Mouse (Mus musculus): Measurements from ENCODE around the gene Minos1. TPM values are rescaled to one million over a fixed set of nuclear protein-coding genes. Genes with fewer than 3 reads are reported as not detected.

Gene Minos1
- polyA plus RNA-seq (2021), result 286 TPM

DNA sequence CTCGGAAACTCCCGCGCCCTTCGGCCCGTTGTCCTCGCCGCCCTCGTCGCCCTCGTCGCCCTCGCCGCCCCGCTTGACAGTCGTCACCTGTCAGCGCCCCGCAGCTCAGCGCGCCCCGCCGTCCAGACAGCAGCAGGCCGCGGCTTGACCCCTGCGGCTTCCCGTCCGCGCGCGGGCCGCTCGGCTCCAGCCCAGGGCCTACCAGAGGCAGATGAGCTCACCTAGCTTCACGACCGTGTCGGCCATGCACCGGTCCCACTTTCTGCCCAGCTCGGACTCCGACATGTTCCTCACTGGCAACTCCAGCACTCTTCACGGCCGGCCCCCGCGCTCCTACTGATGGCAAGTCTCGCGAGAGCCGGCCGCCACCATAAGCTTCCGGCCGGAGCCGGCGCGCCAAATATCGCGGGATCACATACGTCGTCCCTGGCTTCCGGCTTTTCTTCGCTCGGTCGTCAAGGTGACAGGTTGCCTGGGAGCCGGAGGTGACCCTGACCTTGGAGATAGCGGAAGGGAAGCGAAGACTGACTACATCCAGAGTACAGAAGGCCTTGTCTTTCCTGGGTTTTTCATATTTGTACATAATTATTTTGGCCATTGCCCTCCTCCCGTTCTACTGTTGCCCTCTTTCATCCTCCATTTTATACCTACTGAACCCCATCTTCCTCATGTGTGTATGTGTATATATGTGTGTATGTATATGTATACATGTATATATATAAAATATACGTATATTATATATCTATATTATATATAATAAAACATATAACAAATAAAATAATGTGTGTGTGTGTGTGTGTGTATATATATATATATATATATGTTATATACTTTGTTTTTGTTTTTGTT, at the start of gene Minos1:
TSS of gene Minos1 (minus strand) at position 413 of the 849 bp plus-strand sequence.
- ATAC-seq (peak; percentile 74), DNase-seq (ENCODE audit: low read depth, low spot score) (peak; percentile 88)
- no peak for TF ChIP-seq CTCF (IDR thresholded peaks at IDR 0.05)
- ChIA-PET CTCF (no interaction called here), POLR2A (interaction anchor here (1.3 kb wide), 2 partner anchors 12 to 29 kb away, joined by 3 read pairs; no protein-coding TSS in a partner anchor)
- in situ Hi-C loops (cut with MboI; ENCODE audit: low pct_unique_long_range_greater_than_20kb), result loop anchor here (25.0 kb wide), 1 partner anchor 1506 kb away; no protein-coding TSS in a partner anchor
- H3K27me3 ChIP-seq, result no peaks in the 10 kb centered on the region

GRCm38 (mm10) chr4:139179731-139180625, 49.1 kb upstream of the Minos1 start:
- ChIA-PET POLR2A (no interaction called here), CTCF (interaction anchor here (1.0 kb wide), 1 partner anchor 17 kb away, joined by 3 read pairs; no protein-coding TSS in a partner anchor)
- in situ Hi-C loops (cut with MboI; ENCODE audit: low pct_unique_long_range_greater_than_20kb), result loop anchor here (5.0 kb wide), 1 partner anchor 88 kb away; the partner anchor contains the start of gene Nbl1
- ATAC-seq, result no peak
- TF ChIP-seq CTCF (IDR thresholded peaks at IDR 0.05), result no peak
- DNase-seq (ENCODE audit: low read depth, low spot score), result no peak
- H3K27me3 ChIP-seq, result no peaks in the 10 kb centered on the region

- CTCF ChIA-PET, result no interaction called here
- no peak for DNase-seq (ENCODE audit: low read depth, low spot score)
- in situ Hi-C loops (cut with MboI; ENCODE audit: low pct_unique_long_range_greater_than_20kb), result no loop called here
- ATAC-seq, result no peak
- H3K27me3 ChIP-seq, result no peaks in the 10 kb centered on the region
- no peak for TF ChIP-seq CTCF (IDR thresholded peaks at IDR 0.05)
- POLR2A ChIA-PET, result no interaction called here
Measured at GRCm38 (mm10) chr4:139179218-139179617, 48.3 kb upstream of the Minos1 start.

DNA sequence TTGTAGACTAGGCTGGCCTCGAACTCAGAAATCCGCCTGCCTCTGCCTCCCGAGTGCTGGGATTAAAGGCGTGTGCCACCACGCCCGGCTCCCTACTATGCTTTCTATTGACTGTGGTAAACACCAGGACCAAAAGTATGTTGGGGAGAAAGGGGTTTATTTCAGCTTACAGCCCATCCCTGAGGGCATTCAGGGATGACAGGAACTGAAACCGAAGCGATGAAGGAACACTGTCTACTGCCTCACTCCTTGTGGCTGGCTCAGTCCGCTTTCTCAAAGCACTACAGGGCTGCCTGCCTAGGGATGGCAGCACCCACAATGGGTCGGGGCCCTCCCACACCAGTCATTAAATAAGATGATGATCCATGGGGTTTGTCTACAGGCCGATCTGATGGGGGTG, 47.5 kb upstream of the Minos1 start:
- no peaks in the 10 kb centered on the region for H3K27me3 ChIP-seq
- ChIA-PET CTCF (interaction anchor here (0.7 kb wide), 1 partner anchor 9 kb away, joined by 3 read pairs; no protein-coding TSS in a partner anchor), POLR2A (no interaction called here)
- no peak for TF ChIP-seq CTCF (IDR thresholded peaks at IDR 0.05)
- DNase-seq (ENCODE audit: low read depth, low spot score) (no peak), ATAC-seq (no peak)
- in situ Hi-C loops (cut with MboI; ENCODE audit: low pct_unique_long_range_greater_than_20kb), result no loop called here

DNA sequence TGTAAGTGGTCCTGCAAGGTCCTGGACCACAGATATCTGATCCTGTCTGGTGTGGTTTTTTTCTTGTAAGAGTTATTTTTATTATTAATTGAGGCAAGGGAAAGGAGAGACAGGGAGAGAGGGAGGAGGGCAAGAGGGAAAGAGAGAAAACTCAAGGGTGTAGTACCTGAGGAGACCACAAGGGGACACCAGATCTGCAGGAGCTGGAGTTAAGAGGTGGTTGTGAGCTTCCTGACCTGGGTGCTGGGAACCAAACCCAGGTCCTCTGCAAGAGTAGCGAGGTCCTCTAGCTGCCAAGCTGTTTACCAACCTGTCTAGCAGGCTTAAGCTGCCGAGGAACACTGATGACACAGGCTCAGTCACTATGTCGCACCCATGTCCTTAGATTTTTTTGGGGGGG, 47.0 kb upstream of the Minos1 start:
- in situ Hi-C loops (cut with MboI; ENCODE audit: low pct_unique_long_range_greater_than_20kb), result no loop called here
- no peaks in the 10 kb centered on the region for H3K27me3 ChIP-seq
- ChIA-PET POLR2A (no interaction called here), CTCF (interaction anchor here (0.7 kb wide), 1 partner anchor 9 kb away, joined by 3 read pairs; no protein-coding TSS in a partner anchor)
- DNase-seq (ENCODE audit: low read depth, low spot score) (no peak), ATAC-seq (no peak)
- peak; percentile 34 for TF ChIP-seq CTCF (IDR thresholded peaks at IDR 0.05)

DNA sequence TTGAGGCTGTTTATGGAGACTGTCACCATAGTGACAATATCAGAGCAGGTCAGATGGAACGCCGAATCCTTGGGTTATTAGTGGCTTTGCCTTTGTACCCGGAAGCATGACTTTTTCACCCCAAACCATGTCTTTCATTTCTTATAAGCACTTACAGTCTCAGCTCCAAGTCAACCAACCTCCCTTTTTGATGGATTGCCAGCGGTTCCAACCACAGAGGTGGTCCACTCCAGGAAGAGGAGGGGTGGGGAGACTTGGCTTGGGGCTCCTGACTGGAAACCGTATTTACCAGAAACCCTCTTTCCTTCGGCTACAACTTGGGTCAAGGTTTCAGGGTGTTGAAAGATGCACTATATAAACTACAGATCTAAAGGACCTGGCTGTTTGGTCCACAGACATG, 45.1 kb upstream of the Minos1 start:
- DNase-seq (ENCODE audit: low read depth, low spot score) (no peak), ATAC-seq (no peak)
- no peaks in the 10 kb centered on the region for H3K27me3 ChIP-seq
- in situ Hi-C loops (cut with MboI; ENCODE audit: low pct_unique_long_range_greater_than_20kb), result no loop called here
- CTCF ChIA-PET, result no interaction called here
- no peak for TF ChIP-seq CTCF (IDR thresholded peaks at IDR 0.05)
- POLR2A ChIA-PET, result no interaction called here

DNA sequence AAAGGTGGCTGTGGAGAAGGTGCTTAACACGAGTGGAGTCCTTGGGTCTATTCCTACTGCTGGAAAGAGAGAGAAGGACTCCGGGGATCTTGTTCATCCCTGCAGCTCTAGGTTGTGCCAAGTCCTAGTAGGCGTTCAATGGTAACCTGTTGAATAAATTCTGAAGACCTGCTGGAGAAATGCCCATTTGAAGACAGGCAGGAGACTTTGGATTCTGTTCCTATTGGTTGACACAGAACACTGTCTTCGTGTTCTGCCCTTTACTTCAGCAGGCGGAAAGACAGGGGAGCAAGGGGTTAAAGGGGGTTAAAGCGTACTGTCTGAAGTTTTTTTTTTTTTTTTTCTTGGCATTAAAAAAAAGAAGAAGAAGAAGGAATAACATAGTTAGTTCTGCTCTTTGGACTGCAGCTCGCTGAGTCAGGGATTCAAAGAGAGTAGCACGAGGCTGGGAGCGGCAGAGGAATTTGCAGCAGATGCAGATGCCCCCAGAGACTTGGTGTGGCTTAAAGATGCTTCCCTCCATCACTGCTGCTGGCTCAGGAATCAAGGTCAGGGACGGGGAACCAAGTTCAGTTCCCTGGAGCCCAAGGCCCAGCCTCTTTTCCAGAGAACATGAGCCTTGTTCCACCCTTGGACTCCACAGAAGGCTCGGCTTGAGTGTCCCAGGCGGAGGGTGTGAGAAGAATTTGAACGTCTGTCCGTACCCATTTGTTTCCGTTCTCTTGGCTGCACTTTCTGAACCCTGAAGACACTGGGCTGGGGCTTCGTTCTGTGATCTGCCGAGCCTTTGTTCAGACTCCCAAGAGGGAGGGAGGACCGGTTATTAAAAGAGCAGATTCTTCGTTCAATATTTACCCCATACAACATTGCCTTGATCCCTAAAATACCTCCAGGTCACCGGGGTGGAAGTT, 44.4 kb upstream of the Minos1 start:
- DNase-seq (ENCODE audit: low read depth, low spot score), result no peak
- no peak for TF ChIP-seq CTCF (IDR thresholded peaks at IDR 0.05)
- H3K27me3 ChIP-seq, result no peaks in the 10 kb centered on the region

DNA sequence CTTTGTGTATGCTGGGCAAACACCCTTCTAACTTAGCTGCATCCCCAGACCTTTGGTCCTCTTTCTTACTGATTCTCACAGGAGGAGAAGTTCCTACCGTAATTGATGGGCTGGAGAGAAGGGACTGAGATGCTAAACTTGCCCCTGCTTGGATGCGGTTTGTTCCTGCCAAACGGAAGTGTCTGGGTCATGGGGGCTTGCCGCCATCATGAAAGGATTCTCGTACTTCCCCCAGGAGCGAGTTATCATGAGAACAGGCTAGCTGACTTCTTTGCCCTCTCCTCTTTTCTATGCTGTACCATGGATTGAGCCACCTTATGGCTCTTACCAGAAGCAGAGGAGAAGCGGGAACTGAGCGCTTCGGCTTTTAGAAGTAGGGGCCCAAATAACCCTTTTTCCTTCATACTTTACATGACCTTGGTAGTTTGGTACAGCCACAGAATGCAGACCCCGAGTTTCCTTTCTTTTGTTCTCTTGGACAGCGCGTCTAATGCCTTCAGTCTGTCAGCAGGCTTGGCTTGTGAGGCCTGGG, 38.9 kb upstream of the Minos1 start:
- POLR2A ChIA-PET, result no interaction called here
- CTCF ChIA-PET, result interaction anchor here (0.8 kb wide), 1 partner anchor 8 kb away, joined by 3 read pairs; no protein-coding TSS in a partner anchor
- in situ Hi-C loops (cut with MboI; ENCODE audit: low pct_unique_long_range_greater_than_20kb), result no loop called here
- TF ChIP-seq CTCF (IDR thresholded peaks at IDR 0.05), result no peak
- no peak for DNase-seq (ENCODE audit: low read depth, low spot score)
- H3K27me3 ChIP-seq, result no peaks in the 10 kb centered on the region
- ATAC-seq, result no peak

More for the DNA sequence above, 44.4 kb upstream of the Minos1 start:
- ATAC-seq, result no peak
- ChIA-PET CTCF (interaction anchor here (0.8 kb wide), 1 partner anchor 11 kb away, joined by 3 read pairs; no protein-coding TSS in a partner anchor), POLR2A (no interaction called here)
- in situ Hi-C loops (cut with MboI; ENCODE audit: low pct_unique_long_range_greater_than_20kb), result no loop called here

DNA sequence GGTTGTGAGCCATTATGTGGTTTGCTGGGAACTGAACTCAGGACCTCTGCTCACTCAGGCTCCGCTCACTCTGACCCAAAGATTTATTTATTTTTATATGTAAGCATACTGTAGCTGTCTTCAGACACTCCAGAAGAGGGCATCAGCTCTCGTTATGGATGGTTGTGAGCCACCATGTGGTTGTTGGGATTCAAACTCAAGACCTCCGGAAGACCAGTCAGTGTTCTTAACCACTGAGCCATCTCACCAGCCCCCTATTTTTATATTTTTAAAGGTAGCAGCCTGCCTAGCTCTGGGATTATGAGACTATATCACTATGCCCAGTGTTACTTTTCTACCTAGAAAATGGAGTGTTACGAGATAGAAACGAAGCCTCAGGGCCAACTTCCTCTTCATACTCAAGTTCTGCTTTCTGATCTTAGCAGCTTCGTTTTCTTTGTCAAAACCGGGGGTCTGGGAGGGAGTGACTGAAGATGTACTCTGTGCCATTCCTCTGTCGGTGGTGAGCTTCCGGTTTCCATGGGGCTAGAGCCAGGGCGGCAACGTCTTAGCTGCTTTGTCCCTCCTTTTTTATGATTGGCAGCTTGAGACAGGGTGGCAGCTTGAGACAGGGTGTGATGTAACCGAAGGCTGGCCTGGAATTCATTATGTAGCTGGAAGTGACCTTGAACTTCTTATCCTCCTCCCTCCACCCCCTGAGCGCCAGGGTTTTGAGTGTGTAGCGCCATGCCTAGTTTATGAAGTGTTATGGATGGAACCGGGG, 38.3 kb upstream of the Minos1 start:
- ATAC-seq (no peak), DNase-seq (ENCODE audit: low read depth, low spot score) (no peak)
- no peak for TF ChIP-seq CTCF (IDR thresholded peaks at IDR 0.05)
- ChIA-PET CTCF (interaction anchor here (0.8 kb wide), 1 partner anchor 9 kb away, joined by 3 read pairs; no protein-coding TSS in a partner anchor), POLR2A (no interaction called here)
- H3K27me3 ChIP-seq, result no peaks in the 10 kb centered on the region
- in situ Hi-C loops (cut with MboI; ENCODE audit: low pct_unique_long_range_greater_than_20kb), result no loop called here

Measured in Patski (cell line).